Mouse (Mus musculus): Measurements from ENCODE around the gene Prkar2b. TPM values are rescaled to one million over a fixed set of nuclear protein-coding genes. Genes with fewer than 3 reads are reported as not detected.

The Prkar2b gene
- polyA plus RNA-seq, 1 experiment from 2014 or later = 105 TPM

DNA sequence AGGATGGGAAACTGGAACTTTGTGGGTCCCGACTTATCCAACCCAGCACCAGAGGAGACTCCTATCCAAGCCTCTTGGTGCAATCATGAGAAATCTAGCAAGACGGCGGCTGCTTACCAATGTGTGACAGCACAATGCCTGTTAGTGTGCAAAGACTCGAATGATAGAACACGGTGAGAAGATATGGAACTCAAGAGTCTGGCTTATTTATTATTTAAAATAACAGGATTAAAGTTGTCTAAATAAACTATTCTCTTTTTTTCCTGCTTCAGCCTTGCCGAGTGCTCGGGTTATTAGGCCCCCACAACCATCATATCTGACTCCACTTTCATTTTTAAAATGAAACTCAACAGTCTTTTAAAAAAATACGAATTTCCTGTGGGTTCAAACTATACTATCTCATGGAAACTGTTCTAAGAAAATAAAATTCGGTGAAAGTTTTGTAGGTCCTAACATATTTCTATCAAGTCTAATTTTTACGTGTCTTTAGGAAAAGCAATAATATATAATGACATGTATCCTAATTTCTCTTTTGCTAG is 54.6 kb downstream of the Prkar2b start:
- WGBS = 89% methylated on average over 10 of the region's 10 CpGs
- H3K4me1 ChIP-seq (replicated peaks) = no peaks in the 10 kb centered on the region

DNA sequence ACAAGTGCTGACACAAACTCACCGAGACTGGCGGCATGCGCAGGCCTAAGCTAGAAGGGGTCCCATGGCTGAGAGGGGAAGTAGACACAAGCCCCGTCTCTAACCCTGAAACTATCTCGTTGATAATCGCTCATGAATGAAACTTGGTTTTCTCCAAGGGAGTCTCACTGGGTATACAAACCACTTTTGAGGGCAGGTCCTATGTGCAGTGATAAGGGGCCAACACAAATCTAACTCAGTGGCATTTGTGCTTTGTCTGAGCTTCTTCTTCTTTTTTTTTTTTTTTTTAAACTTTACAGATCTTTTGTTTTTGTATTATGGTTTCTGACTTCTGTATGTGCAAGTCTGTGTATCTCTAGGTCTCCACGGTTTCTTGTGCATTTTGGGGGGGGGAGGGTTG is 60.6 kb downstream of the Prkar2b start:
- Histone ChIP-seq H3K4me2 (replicated peaks) (no peak overlapping the region), H3K4me3 (replicated peaks) (no peak overlapping the region), H3K27me3 (no peaks in the 10 kb centered on the region), H3K9me3 (0 out of 2 replicates have a peak, but pooled peaks cover 3% of the 10 kb centered on the region), H3K9ac (replicated peaks) (no peak overlapping the region), H3K36me3 (0 out of 2 replicates have a peak, but pooled peaks cover 2% of the 10 kb centered on the region), H3K4me1 (replicated peaks) (peaks cover 13% of the 10 kb centered on the region; the same call in 1 of the 2 replicates), H3K27ac (no peak overlapping the region)
- 84% methylated on average over 7 of the region's 7 CpGs for WGBS
- ATAC-seq = no peak

More for the DNA sequence above, 54.6 kb downstream of the Prkar2b start:
- H3K36me3 ChIP-seq = 0 out of 2 replicates have a peak, but pooled peaks cover 8% of the 10 kb centered on the region
- no peak overlapping the region for H3K27ac ChIP-seq
- H3K4me3 ChIP-seq (replicated peaks) = no peak overlapping the region
- no peak overlapping the region for H3K9ac ChIP-seq (replicated peaks)
- H3K4me2 ChIP-seq (replicated peaks) = no peak overlapping the region
- peaks cover 12% of the 10 kb centered on the region; the same call in 1 of the 2 replicates for H3K9me3 ChIP-seq
- H3K27me3 ChIP-seq = no peaks in the 10 kb centered on the region
- no peak for ATAC-seq

DNA sequence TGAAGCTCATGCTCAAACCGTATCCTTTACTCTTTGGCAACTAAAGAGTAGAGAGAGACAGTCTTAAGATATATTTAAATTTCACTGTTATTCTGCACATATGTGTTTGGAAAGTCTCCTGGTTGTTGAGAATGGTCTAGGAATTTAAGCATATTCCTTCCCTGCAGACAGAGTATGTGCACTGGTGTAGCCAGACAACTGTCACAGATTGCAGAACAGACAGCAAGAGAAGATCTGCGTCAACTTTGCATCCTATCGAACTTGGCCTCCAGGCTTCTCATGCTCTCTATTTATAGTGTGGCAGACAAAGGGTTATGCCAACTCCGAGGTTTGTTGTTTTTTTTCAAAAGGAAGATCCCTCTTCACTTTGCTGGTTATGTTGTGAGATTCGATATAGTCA is 62.4 kb downstream of the Prkar2b start:
- Histone ChIP-seq H3K4me3 (replicated peaks) (no peak overlapping the region), H3K27me3 (no peaks in the 10 kb centered on the region), H3K27ac (no peak overlapping the region), H3K9ac (replicated peaks) (no peak overlapping the region), H3K4me1 (replicated peaks) (peaks cover 13% of the 10 kb centered on the region; the same call in 1 of the 2 replicates), H3K9me3 (no peaks in the 10 kb centered on the region), H3K4me2 (replicated peaks) (no peak overlapping the region), H3K36me3 (0 out of 2 replicates have a peak, but pooled peaks cover 2% of the 10 kb centered on the region)
- no peak for ATAC-seq
- 91% methylated on average over 5 of the region's 5 CpGs for WGBS

DNA sequence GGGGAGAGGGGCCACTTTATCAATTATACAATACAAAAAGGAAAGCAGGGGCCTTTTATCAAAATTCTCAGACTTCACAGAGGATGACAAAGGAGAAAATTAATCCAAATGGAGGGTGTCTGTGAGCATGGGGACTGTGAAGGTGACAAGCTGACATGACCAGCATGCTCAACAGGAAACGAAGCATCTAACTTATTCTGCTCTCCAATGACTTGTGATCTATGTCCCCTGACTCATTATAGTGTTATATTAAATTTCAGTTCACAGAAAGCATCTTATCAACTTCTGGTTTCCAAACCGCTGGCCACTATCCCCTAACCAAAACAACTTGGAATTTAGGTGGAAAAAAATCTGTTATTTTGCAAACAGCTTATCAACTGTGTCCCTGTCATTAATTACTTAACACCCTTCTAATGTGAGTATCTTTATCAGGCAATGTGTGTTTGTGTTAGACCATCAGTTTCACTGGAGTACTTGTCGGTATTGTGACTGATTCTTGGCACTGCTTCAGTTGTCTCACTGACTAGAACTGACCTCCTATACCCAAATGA is 63.7 kb downstream of the Prkar2b start:
- H3K27ac ChIP-seq = no peak overlapping the region

DNA sequence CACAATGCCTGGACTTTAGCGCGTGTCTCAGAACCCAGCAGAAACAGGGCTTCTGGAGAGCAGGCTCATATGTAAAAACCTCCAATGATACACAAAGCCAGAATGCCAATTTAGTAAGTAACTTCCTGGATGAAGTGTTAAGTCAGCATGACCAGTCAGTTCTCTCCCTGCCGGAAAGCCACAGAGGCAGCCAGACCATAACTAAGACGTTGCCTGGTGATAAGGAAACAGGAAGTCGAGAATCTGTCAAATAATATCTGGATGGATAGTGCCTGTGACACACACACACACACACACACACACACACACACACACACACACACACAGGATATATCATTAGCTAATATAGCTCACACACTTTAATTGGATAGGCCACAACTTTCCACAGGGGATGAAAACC is 64.2 kb downstream of the Prkar2b start:
- H3K4me3 ChIP-seq (replicated peaks) = no peak overlapping the region
- peaks cover 12% of the 10 kb centered on the region; the same call in 1 of the 2 replicates for H3K36me3 ChIP-seq
- H3K27ac ChIP-seq = no peak overlapping the region
- no peaks in the 10 kb centered on the region for H3K9me3 ChIP-seq
- H3K4me1 ChIP-seq (replicated peaks) = peaks cover 13% of the 10 kb centered on the region; the same call in 1 of the 2 replicates
- no peak overlapping the region for H3K4me2 ChIP-seq (replicated peaks)
- WGBS = 85% methylated on average over 5 of the region's 5 CpGs
- no peak overlapping the region for H3K9ac ChIP-seq (replicated peaks)
- no peaks in the 10 kb centered on the region for H3K27me3 ChIP-seq
- no peak for ATAC-seq

More for the DNA sequence above, 63.7 kb downstream of the Prkar2b start:
- H3K27me3 ChIP-seq = no peaks in the 10 kb centered on the region
- peaks cover 13% of the 10 kb centered on the region; the same call in 1 of the 2 replicates for H3K4me1 ChIP-seq (replicated peaks)
- H3K4me3 ChIP-seq (replicated peaks) = no peak overlapping the region
- WGBS = 74% methylated on average over 3 of the region's 3 CpGs
- H3K4me2 ChIP-seq (replicated peaks) = no peak overlapping the region
- no peak overlapping the region for H3K9ac ChIP-seq (replicated peaks)
- ATAC-seq = no peak
- no peaks in the 10 kb centered on the region for H3K9me3 ChIP-seq
- H3K36me3 ChIP-seq = peaks cover 9% of the 10 kb centered on the region; the same call in 1 of the 2 replicates

GRCm38 (mm10) chr12:31990575-31990974 is 70.5 kb downstream of the Prkar2b start:
- Histone ChIP-seq H3K4me2 (replicated peaks) (no peak overlapping the region), H3K4me1 (replicated peaks) (no peaks in the 10 kb centered on the region), H3K27ac (no peak overlapping the region), H3K4me3 (replicated peaks) (no peak overlapping the region), H3K9ac (replicated peaks) (no peak overlapping the region), H3K9me3 (no peaks in the 10 kb centered on the region), H3K36me3 (peaks cover 19% of the 10 kb centered on the region), H3K27me3 (no peaks in the 10 kb centered on the region)
- ATAC-seq = no peak
- 91% methylated on average over 4 of the region's 4 CpGs for WGBS

DNA sequence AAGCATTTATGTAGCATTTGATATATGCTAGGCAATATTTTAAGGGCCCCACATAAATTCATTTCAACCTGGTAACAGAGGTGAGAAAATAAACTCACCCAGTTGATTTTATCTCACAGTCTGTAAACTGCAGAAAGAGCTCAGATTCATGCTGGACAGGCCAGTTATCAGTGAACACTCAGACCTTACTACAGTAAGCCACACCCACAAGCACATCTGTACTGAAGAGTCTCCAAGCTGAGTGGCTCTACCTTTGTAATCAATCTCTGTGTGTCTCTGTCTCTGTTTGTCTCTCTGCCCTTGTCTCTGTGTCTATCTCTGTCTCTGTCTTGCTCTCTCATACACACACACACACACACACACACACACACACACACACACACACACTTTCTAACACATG is 71.4 kb downstream of the Prkar2b start:
- Histone ChIP-seq H3K27ac (no peak overlapping the region), H3K9me3 (no peaks in the 10 kb centered on the region), H3K27me3 (no peaks in the 10 kb centered on the region), H3K4me1 (replicated peaks) (peaks cover under 1% of the 10 kb centered on the region; the same call in 1 of the 2 replicates), H3K9ac (replicated peaks) (no peak overlapping the region), H3K4me2 (replicated peaks) (no peak overlapping the region), H3K4me3 (replicated peaks) (no peak overlapping the region), H3K36me3 (peaks cover 19% of the 10 kb centered on the region)
- ATAC-seq = no peak

DNA sequence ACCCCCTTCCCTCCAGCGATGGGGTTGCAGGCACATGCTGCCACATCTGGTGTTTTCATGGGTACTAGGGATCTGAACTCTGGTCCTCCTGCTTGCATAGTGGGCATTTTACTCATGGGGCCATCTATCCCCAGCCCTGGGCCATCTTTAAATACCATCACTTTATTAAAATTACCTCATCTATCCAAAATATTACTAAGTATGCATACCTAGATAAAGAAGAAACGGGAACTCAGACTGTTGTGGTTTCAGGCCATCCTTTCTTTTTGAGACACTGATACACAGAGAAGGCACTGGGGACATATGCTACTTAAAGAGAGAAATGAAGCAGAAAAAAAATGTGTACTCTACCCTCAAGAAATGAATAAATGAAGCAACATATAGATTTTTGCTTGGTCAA is 74.6 kb downstream of the Prkar2b start:
- H3K4me2 ChIP-seq (replicated peaks) = no peak overlapping the region
- H3K4me3 ChIP-seq (replicated peaks) = no peak overlapping the region
- 87% methylated on average over 2 of the region's 2 CpGs for WGBS
- peaks cover 3% of the 10 kb centered on the region; the same call in 1 of the 2 replicates for H3K36me3 ChIP-seq
- no peak for ATAC-seq
- no peak overlapping the region for H3K9ac ChIP-seq (replicated peaks)
- H3K9me3 ChIP-seq = no peaks in the 10 kb centered on the region
- H3K27ac ChIP-seq = no peak overlapping the region
- no peaks in the 10 kb centered on the region for H3K27me3 ChIP-seq
- H3K4me1 ChIP-seq (replicated peaks) = peaks cover 7% of the 10 kb centered on the region; the same call in 1 of the 2 replicates

DNA sequence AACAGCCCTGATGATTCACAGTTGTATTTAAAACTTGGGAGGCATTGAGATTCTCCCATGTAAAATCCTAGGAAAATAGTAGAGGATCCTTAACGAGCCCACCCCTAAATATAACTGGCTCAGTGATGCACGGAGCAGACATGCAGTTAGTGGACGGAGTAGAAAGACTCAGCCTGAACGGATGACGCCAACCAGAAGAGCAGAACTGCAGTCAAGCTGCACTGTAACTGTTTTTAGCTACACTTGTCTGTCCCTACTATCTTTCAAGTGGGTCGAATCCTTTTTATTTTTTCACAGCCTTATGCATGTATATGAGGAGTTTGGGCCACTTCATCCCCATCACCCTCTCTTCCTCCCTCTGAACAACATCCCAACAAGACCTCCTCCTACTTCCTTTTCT is 75.4 kb downstream of the Prkar2b start:
- H3K9me3 ChIP-seq = no peaks in the 10 kb centered on the region
- no peak overlapping the region for H3K4me2 ChIP-seq (replicated peaks)
- no peak overlapping the region for H3K27ac ChIP-seq
- peaks cover 7% of the 10 kb centered on the region; the same call in 1 of the 2 replicates for H3K4me1 ChIP-seq (replicated peaks)
- H3K36me3 ChIP-seq = no peaks in the 10 kb centered on the region; the same call in 1 of the 2 replicates
- ATAC-seq = no peak
- H3K27me3 ChIP-seq = no peaks in the 10 kb centered on the region
- WGBS = 95% methylated on average over 6 of the region's 6 CpGs
- H3K9ac ChIP-seq (replicated peaks) = no peak overlapping the region
- H3K4me3 ChIP-seq (replicated peaks) = no peak overlapping the region

GRCm38 (mm10) chr12:31984664-31985063 is 76.4 kb downstream of the Prkar2b start:
- Histone ChIP-seq H3K9ac (replicated peaks) (no peak overlapping the region), H3K4me2 (replicated peaks) (no peak overlapping the region), H3K36me3 (no peaks in the 10 kb centered on the region; the same call in 1 of the 2 replicates), H3K4me1 (replicated peaks) (peaks cover 7% of the 10 kb centered on the region; the same call in 1 of the 2 replicates), H3K9me3 (no peaks in the 10 kb centered on the region), H3K4me3 (replicated peaks) (no peak overlapping the region), H3K27me3 (no peaks in the 10 kb centered on the region), H3K27ac (no peak overlapping the region)
- WGBS = 82% methylated on average over 12 of the region's 12 CpGs
- ATAC-seq = no peak

GRCm38 (mm10) chr12:31984206-31984605 is 76.9 kb downstream of the Prkar2b start:
- Histone ChIP-seq H3K27ac (no peak overlapping the region), H3K36me3 (no peaks in the 10 kb centered on the region; the same call in 1 of the 2 replicates), H3K4me1 (replicated peaks) (peaks cover 7% of the 10 kb centered on the region; the same call in 1 of the 2 replicates), H3K9me3 (no peaks in the 10 kb centered on the region), H3K4me3 (replicated peaks) (no peak overlapping the region), H3K27me3 (no peaks in the 10 kb centered on the region), H3K9ac (replicated peaks) (no peak overlapping the region), H3K4me2 (replicated peaks) (no peak overlapping the region)
- 59% methylated on average over 2 of the region's 2 CpGs for WGBS
- ATAC-seq = peak; percentile 34; the same call in 1 of the 2 replicates

- Histone ChIP-seq H3K36me3 (peaks cover 4% of the 10 kb centered on the region), H3K27ac (no peak overlapping the region), H3K9me3 (no peaks in the 10 kb centered on the region), H3K9ac (replicated peaks) (no peak overlapping the region), H3K4me2 (replicated peaks) (no peak overlapping the region), H3K4me3 (replicated peaks) (no peak overlapping the region), H3K27me3 (no peaks in the 10 kb centered on the region), H3K4me1 (replicated peaks) (peaks cover 7% of the 10 kb centered on the region; the same call in 1 of the 2 replicates)
- 0 out of 2 replicates have a peak, but pooled peaks have one; percentile 21 for ATAC-seq
- 69% methylated on average over 6 of the region's 6 CpGs for WGBS
These were observed 77.3 kb downstream of the Prkar2b start for GRCm38 (mm10) chr12:31983769-31984168.
